Mouse (Mus musculus): ENCODE measurements around the gene Map3k5. TPM values are rescaled to one million over a fixed set of nuclear protein-coding genes. Genes with fewer than 3 reads are reported as not detected.

Map3k5 gene
- total and polyA plus RNA-seq, 3 experiments, result 15.8 to 31.0 (median 27.6) TPM

DNA sequence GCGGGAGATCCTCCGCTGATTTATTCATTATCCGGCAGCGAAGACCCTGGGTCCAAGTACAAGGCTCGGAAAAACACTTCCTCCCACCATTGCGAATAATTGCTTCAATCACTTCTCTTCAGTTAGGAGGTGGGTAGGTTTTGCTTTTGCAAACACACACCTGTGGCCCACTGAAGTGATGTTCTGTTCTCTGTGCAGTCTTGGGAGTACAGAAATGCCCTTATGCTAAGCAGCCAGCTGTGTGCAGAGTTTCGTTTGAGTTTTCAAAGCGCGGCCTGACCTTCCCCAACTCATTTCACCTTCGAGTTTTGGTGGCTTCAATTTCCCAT lies 987 bp downstream of the Map3k5 start (continued):
- TF ChIP-seq GABPA (IDR thresholded peaks at IDR 0.05; ENCODE audit: insufficient replicate concordance, low read depth, low read length) (no peak), POLR2AphosphoS2 (IDR thresholded peaks at IDR 0.05; ENCODE audit: low read depth, low read length) (no peak), ELF1 (IDR thresholded peaks at IDR 0.05; ENCODE audit: low read depth, low read length) (no peak), MAFK (IDR thresholded peaks at IDR 0.05; ENCODE audit: insufficient replicate concordance, low read length) (0 out of 2 replicates have a peak, but pooled peaks have one; percentile 14), JUN (IDR thresholded peaks at IDR 0.05; ENCODE audit: insufficient read depth, low read depth, low read length) (no peak), RCOR1 (conservative IDR thresholded peaks at IDR 0.05; ENCODE audit: low read depth, low read length) (peak; percentile 70; the same call in 1 of the 2 replicates), ETS1 (conservative IDR thresholded peaks at IDR 0.05; ENCODE audit: low read depth, low read length) (peak; percentile 94)

DNA sequence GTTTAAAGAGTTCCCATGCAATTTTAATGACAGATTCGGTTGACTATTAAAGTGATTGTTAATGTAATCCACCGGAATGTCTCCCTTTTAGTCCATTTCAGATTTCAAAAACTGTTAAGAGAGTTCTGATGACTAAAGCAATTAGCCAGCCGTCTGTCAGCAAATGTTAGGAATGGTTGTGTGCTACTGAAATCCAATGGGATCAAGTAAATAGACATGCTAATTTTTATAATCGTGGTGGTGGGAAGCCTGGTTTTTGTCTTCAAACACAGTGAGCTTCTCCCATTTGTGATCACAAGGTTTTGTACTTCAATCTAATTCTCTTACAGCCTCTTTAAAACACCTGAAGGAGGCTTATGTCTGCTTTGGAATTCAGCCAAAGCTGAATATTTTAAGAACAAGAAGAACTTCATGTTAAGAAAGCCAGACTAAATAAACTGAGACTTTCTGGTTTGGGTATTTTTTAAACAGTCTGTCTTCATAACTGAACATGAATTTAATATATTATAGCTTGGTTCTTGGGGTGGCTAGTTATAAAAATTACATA lies 1.6 kb downstream of the Map3k5 start:
- Histone ChIP-seq H3K4me2 (ENCODE audit: insufficient read depth, low read depth, poor library complexity, severe bottlenecking) (peak overlapping the region; percentile 72; the same call in 1 of the 2 replicates), H3K4me1 (ENCODE audit: control insufficient read depth in 1 of 2, insufficient read depth in 2 of 2) (peaks cover 4 to 40% of the 10 kb centered on the region in 2 experiments; a peak in 3 of 4 replicates), H3K36me3 (replicated peaks in 1 of 2; ENCODE audit: control insufficient read depth in 1 of 2, insufficient read depth in 1 of 2, low read length in 1 of 2) (peaks cover 0 to 4% of the 10 kb centered on the region in 2 experiments), H3K9me3 (replicated peaks; ENCODE audit: low read length) (no peaks in the 10 kb centered on the region), H3K27me3 (replicated peaks) (no peaks in the 10 kb centered on the region), H3K9ac (ENCODE audit: insufficient read depth, low read depth) (peak overlapping the region; percentile 90), H3K4me3 (replicated peaks in 1 of 3; ENCODE audit: low read depth in 2 of 3, low read length in 2 of 3, poor library complexity in 1 of 3) (peak overlapping the region; percentile 51 to 88 (median 81)), H3K27ac (ENCODE audit: insufficient read depth, low read depth) (peak overlapping the region; percentile 50; the same call in 1 of the 2 replicates), H3K79me2 (replicated peaks; ENCODE audit: control insufficient read depth, extremely low read depth, insufficient read depth, poor library complexity, severe bottlenecking) (peaks cover 52% of the 10 kb centered on the region)
- no peak for DNase-seq (ENCODE audit: extremely low read depth)
- TF ChIP-seq ETS1 (conservative IDR thresholded peaks at IDR 0.05; ENCODE audit: low read depth, low read length), result no peak
- dilution Hi-C loops (cut with MboI; ENCODE audit: extremely low pct_ligation_motif_present, extremely low pct_unique_long_range_greater_than_20kb, low sequenced_read_pairs) (no loop called here), in situ Hi-C loops (cut with MboI; ENCODE audit: low pct_ligation_motif_present, low pct_unique_long_range_greater_than_20kb, low sequenced_read_pairs) (loop anchor here (10.0 kb wide), 1 partner anchor 59 kb away; no protein-coding TSS in a partner anchor)

DNA sequence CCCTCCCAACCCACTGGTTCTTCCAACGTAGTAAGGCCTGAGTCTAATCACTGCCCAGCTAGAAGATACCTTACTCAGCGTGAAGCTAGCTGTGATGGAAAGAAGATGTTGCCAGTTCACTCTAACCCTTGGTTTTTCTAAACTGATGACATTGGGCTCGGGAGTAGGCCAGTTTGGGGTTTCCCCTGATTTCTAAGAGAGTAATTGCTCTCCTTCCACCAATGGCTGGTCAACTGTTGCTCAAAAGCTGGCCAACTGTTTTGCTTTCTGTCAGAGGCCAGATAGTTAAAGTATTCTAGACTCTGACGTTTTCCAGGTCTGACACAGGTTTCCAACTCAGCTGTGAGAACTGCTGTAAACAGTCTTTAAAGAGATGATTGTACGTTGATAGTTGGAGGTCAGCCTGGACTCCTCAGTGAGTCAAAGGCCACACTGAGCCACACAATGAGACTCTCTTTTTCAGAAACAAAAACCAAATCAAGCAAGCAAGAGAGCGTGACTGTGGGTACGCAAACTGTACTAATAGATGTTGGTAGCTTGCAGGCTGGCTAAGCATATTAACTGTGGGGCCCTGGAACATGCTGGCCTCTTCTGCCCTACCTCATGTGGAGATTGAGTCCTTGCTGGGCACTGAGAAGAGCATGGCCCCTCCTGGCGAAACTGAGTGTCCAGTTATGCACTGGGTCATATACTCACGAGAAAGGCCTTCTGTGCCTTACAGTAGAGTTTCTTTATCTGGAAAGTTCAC lies 2.9 kb downstream of the Map3k5 start:
- Histone ChIP-seq H3K9ac (ENCODE audit: insufficient read depth, low read depth) (peak overlapping the region; percentile 90), H3K79me2 (replicated peaks; ENCODE audit: control insufficient read depth, extremely low read depth, insufficient read depth, poor library complexity, severe bottlenecking) (peaks cover 60% of the 10 kb centered on the region), H3K27me3 (replicated peaks) (no peaks in the 10 kb centered on the region), H3K4me3 (replicated peaks in 1 of 3; ENCODE audit: low read depth in 2 of 3, low read length in 2 of 3, poor library complexity in 1 of 3) (peak overlapping the region; percentile 25 to 57 (median 53)), H3K9me3 (replicated peaks; ENCODE audit: low read length) (no peaks in the 10 kb centered on the region), H3K27ac (ENCODE audit: insufficient read depth, low read depth) (peak overlapping the region; percentile 89), H3K4me1 (ENCODE audit: control insufficient read depth in 1 of 2, insufficient read depth in 2 of 2) (peaks cover 13 to 52% of the 10 kb centered on the region in 2 experiments), H3K4me2 (ENCODE audit: insufficient read depth, low read depth, poor library complexity, severe bottlenecking) (peak overlapping the region; percentile 92), H3K36me3 (replicated peaks in 1 of 2; ENCODE audit: control insufficient read depth in 1 of 2, insufficient read depth in 1 of 2, low read length in 1 of 2) (peaks cover 0 to 15% of the 10 kb centered on the region in 2 experiments)
- in situ Hi-C loops (cut with MboI; ENCODE audit: low pct_ligation_motif_present, low pct_unique_long_range_greater_than_20kb, low sequenced_read_pairs) (loop anchor here (10.0 kb wide), 1 partner anchor 58 kb away; no protein-coding TSS in a partner anchor), dilution Hi-C loops (cut with MboI; ENCODE audit: extremely low pct_ligation_motif_present, extremely low pct_unique_long_range_greater_than_20kb, low sequenced_read_pairs) (no loop called here)
- peak; percentile 78 for DNase-seq (ENCODE audit: extremely low read depth)
- TF ChIP-seq HCFC1 (IDR thresholded peaks at IDR 0.05; ENCODE audit: low read depth, low read length) (no peak), CHD1 (IDR thresholded peaks at IDR 0.05; ENCODE audit: low read depth, low read length) (peak; percentile 77; the same call in 1 of the 2 replicates), MYC (IDR thresholded peaks at IDR 0.05; ENCODE audit: low read depth, low read length) (peak; percentile 31; the same call in 1 of the 2 replicates), CHD2 (IDR thresholded peaks at IDR 0.05; ENCODE audit: low read length) (no peak), KAT2A (IDR thresholded peaks at IDR 0.05; ENCODE audit: insufficient replicate concordance, low read length) (no peak), JUND (conservative IDR thresholded peaks at IDR 0.05; ENCODE audit: low read depth, low read length) (peak; percentile 63), RAD21 (IDR thresholded peaks at IDR 0.05; ENCODE audit: low read depth, low read length) (no peak; the same call in none of the 2 replicates), NRF1 (IDR thresholded peaks at IDR 0.05; ENCODE audit: low read depth, low read length) (no peak), GABPA (IDR thresholded peaks at IDR 0.05; ENCODE audit: insufficient replicate concordance, low read depth, low read length) (no peak), UBTF (IDR thresholded peaks at IDR 0.05; ENCODE audit: low read depth, low read length) (no peak), ELF1 (IDR thresholded peaks at IDR 0.05; ENCODE audit: low read depth, low read length) (0 out of 2 replicates have a peak, but pooled peaks have one; percentile 25), TCF12 (IDR thresholded peaks at IDR 0.05; ENCODE audit: low read depth, low read length) (peak; percentile 70; the same call in 1 of the 2 replicates), TBP (conservative IDR thresholded peaks at IDR 0.05; ENCODE audit: low read depth, low read length) (peak; percentile 75), USF1 (IDR thresholded peaks at IDR 0.05; ENCODE audit: low read depth, low read length) (no peak), NELFE (IDR thresholded peaks at IDR 0.05; ENCODE audit: low read depth, low read length) (no peak), PAX5 (IDR thresholded peaks at IDR 0.05; ENCODE audit: low read length) (no peak), USF2 (conservative IDR thresholded peaks at IDR 0.05; ENCODE audit: low read depth, low read length) (no peak), SIN3A (IDR thresholded peaks at IDR 0.05; ENCODE audit: low read length) (peak; percentile 96), RCOR1 (conservative IDR thresholded peaks at IDR 0.05; ENCODE audit: low read depth, low read length) (no peak), MXI1 (IDR thresholded peaks at IDR 0.05; ENCODE audit: low read depth, low read length) (peak; percentile 82), ZNF384 (IDR thresholded peaks at IDR 0.05; ENCODE audit: low read depth, low read length) (peak; percentile 13; the same call in 1 of the 2 replicates), POLR2A (IDR thresholded peaks at IDR 0.05; ENCODE audit: low read depth, low read length) (peak; percentile 24; the same call in 1 of the 2 replicates), MAX (IDR thresholded peaks at IDR 0.05; ENCODE audit: low read length) (no peak)

Data from CH12.LX (cell line).